Mouse (Mus musculus): ENCODE measurements at regions not wholly inside any gene's neighbourhood (a gene's known extent, or its start where the extent isn't known, plus 50 kb on each side); places are given as distances from the start of the nearest gene placed in this dataset.
A peak's percentile ranks its signal among the peaks of the same experiment; 100 is the strongest.

GRCm38 (mm10) chr9:61056731-61057270, 262.5 kb downstream of the Uaca start:
- no peaks in the 10 kb centered on the region for H3K36me3 ChIP-seq (ENCODE audit: insufficient read depth, low read length)
- TF ChIP-seq CTCF (conservative IDR thresholded peaks at IDR 0.05; ENCODE audit: low read length) (no peak), NANOG (IDR thresholded peaks at IDR 0.05; ENCODE audit: borderline replicate concordance, low read length) (no peak), POU5F1 (IDR thresholded peaks at IDR 0.05; ENCODE audit: borderline replicate concordance, low read length) (no peak)
- peaks cover 21% of the 10 kb centered on the region for H3K9me3 ChIP-seq (ENCODE audit: low read length)

DNA sequence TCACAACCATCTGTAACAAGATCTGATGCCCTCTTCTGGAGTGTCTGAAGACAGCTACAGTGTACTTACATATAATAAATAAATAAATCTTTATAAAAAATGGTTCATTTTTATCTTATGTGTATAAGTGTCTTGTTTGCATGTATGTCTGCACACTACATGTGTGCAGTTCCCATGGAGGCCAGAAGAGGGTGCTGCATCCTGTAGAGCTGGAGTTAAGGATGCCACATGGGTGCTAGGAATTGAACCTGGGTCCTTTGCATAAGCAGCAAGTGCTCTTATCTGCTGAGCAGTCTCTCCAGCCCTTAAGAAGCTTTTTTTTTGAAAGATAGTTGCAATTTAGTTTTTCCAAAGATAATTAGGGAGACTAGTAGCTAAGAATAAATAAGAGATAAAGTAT, 264.9 kb downstream of the Uaca start:
- H3K36me3 ChIP-seq (ENCODE audit: insufficient read depth, low read length) = no peaks in the 10 kb centered on the region
- peaks cover 12% of the 10 kb centered on the region for H3K4me1 ChIP-seq (replicated peaks; ENCODE audit: low read depth, low read length)
- no peak overlapping the region for H3K4me3 ChIP-seq (replicated peaks; ENCODE audit: low read length)
- peaks cover 21% of the 10 kb centered on the region for H3K9me3 ChIP-seq (ENCODE audit: low read length)
- peaks cover 21% of the 10 kb centered on the region for H3K27me3 ChIP-seq (ENCODE audit: insufficient read depth, low read length)
- TF ChIP-seq NANOG (IDR thresholded peaks at IDR 0.05; ENCODE audit: borderline replicate concordance, low read length) (no peak), CTCF (conservative IDR thresholded peaks at IDR 0.05; ENCODE audit: low read length) (0 out of 2 replicates have a peak, but pooled peaks have one; percentile 12)

More at GRCm38 (mm10) chr9:61056731-61057270, 262.5 kb downstream of the Uaca start:
- no peak overlapping the region for H3K4me3 ChIP-seq (replicated peaks; ENCODE audit: low read length)
- peaks cover 21% of the 10 kb centered on the region for H3K27me3 ChIP-seq (ENCODE audit: insufficient read depth, low read length)
- H3K4me1 ChIP-seq (replicated peaks; ENCODE audit: low read depth, low read length) = peaks cover 16% of the 10 kb centered on the region

DNA sequence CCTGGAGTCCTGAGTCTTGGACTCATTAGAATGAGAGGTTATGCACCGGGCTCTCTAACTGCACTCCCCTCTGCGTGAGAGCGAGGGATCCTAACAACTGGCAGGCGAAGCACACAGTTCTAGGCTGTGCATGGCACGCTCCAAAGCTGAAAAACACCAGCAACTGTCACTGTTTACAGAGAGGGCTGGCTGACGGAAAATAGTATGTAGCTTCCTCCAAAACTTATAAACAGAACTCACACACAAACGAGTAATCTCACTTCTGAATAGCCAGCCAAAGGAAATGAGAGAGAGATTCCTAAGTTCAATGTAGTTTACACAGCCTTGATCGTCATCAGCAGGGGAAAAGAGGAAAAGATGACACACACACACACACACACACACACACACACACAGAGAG, 266.6 kb downstream of the Uaca start:
- TF ChIP-seq NANOG (IDR thresholded peaks at IDR 0.05; ENCODE audit: borderline replicate concordance, low read length) (no peak), POU5F1 (IDR thresholded peaks at IDR 0.05; ENCODE audit: borderline replicate concordance, low read length) (no peak), CTCF (conservative IDR thresholded peaks at IDR 0.05; ENCODE audit: low read length) (no peak)
- Histone ChIP-seq H3K27me3 (ENCODE audit: insufficient read depth, low read length) (peaks cover 14% of the 10 kb centered on the region), H3K36me3 (ENCODE audit: insufficient read depth, low read length) (no peaks in the 10 kb centered on the region), H3K4me1 (replicated peaks; ENCODE audit: low read depth, low read length) (peaks cover 14% of the 10 kb centered on the region), H3K4me3 (replicated peaks; ENCODE audit: low read length) (no peak overlapping the region), H3K9me3 (ENCODE audit: low read length) (peaks cover 21% of the 10 kb centered on the region)

DNA sequence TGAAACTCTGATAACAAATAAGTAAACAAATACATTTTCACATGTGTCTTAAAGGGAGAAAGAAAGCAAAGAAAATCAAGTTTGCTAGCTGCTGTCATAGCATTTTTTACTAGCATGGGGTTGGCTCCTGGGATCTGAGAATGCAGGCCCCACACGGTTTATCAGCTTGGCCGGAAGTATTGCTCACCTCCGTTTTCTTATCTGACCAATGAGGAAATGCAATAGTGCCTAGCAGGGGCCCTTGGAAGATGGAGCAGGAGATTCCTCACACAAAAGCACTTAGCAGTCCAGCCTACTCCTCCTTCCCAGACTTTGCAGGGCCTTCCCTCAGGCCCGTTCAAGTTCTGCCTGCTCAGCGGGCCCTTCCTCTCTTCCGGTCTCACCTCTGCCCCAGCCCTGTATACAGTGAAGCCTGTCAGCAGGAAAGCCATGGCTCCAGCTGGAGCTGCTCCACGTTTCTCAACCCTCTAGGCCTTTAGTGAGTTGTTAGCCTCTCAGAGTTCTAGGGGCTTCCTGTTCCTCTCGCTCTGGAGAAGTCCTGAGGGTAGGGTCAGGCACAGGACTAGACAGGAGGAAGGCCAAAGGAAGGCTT, 270.5 kb downstream of the Uaca start:
- Histone ChIP-seq H3K9me3 (ENCODE audit: low read length) (peaks cover 5% of the 10 kb centered on the region), H3K4me3 (replicated peaks; ENCODE audit: low read length) (no peak overlapping the region), H3K4me1 (replicated peaks; ENCODE audit: low read depth, low read length) (peaks cover 16% of the 10 kb centered on the region), H3K36me3 (ENCODE audit: insufficient read depth, low read length) (no peaks in the 10 kb centered on the region), H3K27me3 (ENCODE audit: insufficient read depth, low read length) (no peaks in the 10 kb centered on the region)
- TF ChIP-seq POU5F1 (IDR thresholded peaks at IDR 0.05; ENCODE audit: borderline replicate concordance, low read length) = no peak
- TF ChIP-seq NANOG (IDR thresholded peaks at IDR 0.05; ENCODE audit: borderline replicate concordance, low read length) = no peak
- no peak for TF ChIP-seq CTCF (conservative IDR thresholded peaks at IDR 0.05; ENCODE audit: low read length)

- no peaks in the 10 kb centered on the region for H3K36me3 ChIP-seq (ENCODE audit: insufficient read depth, low read length)
- TF ChIP-seq POU5F1 (IDR thresholded peaks at IDR 0.05; ENCODE audit: borderline replicate concordance, low read length) (no peak), NANOG (IDR thresholded peaks at IDR 0.05; ENCODE audit: borderline replicate concordance, low read length) (peak; percentile 75), CTCF (conservative IDR thresholded peaks at IDR 0.05; ENCODE audit: low read length) (no peak)
- peaks cover 53% of the 10 kb centered on the region for H3K4me1 ChIP-seq (replicated peaks; ENCODE audit: low read depth, low read length)
- no peaks in the 10 kb centered on the region for H3K27me3 ChIP-seq (ENCODE audit: insufficient read depth, low read length)
- H3K9me3 ChIP-seq (ENCODE audit: low read length) = no peaks in the 10 kb centered on the region
- no peak overlapping the region for H3K4me3 ChIP-seq (replicated peaks; ENCODE audit: low read length)
Observed at GRCm38 (mm10) chr9:61069553-61070314, 275.4 kb downstream of the Uaca start.

GRCm38 (mm10) chr9:61070315-61070707, 276.0 kb downstream of the Uaca start:
- Histone ChIP-seq H3K36me3 (ENCODE audit: insufficient read depth, low read length) (no peaks in the 10 kb centered on the region), H3K4me3 (replicated peaks; ENCODE audit: low read length) (no peak overlapping the region), H3K9me3 (ENCODE audit: low read length) (no peaks in the 10 kb centered on the region), H3K27me3 (ENCODE audit: insufficient read depth, low read length) (no peaks in the 10 kb centered on the region), H3K4me1 (replicated peaks; ENCODE audit: low read depth, low read length) (peaks cover 56% of the 10 kb centered on the region)
- TF ChIP-seq NANOG (IDR thresholded peaks at IDR 0.05; ENCODE audit: borderline replicate concordance, low read length) (no peak), CTCF (conservative IDR thresholded peaks at IDR 0.05; ENCODE audit: low read length) (no peak), POU5F1 (IDR thresholded peaks at IDR 0.05; ENCODE audit: borderline replicate concordance, low read length) (no peak)

DNA sequence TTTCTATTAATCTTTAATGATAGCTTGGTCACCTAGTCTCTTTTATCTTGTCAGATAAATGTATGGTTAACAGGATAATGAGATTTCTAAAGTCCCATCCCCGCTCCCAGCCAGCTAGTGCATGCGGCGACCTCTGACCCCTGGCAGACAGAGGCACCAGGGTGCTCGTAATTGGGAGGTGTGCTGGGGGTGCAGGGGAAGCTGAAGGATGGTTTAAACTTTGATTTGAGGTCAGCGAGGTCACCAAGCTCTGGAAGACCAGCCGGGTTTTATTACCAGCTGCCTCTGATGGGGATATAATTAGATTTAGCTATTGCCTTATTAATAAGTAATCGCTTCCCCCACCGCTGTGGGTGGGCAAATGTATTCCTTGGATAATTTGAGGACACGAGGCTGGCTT, 276.5 kb downstream of the Uaca start:
- TF ChIP-seq POU5F1 (IDR thresholded peaks at IDR 0.05; ENCODE audit: borderline replicate concordance, low read length) (no peak), NANOG (IDR thresholded peaks at IDR 0.05; ENCODE audit: borderline replicate concordance, low read length) (no peak), CTCF (conservative IDR thresholded peaks at IDR 0.05; ENCODE audit: low read length) (no peak)
- Histone ChIP-seq H3K4me1 (replicated peaks; ENCODE audit: low read depth, low read length) (peaks cover 60% of the 10 kb centered on the region), H3K36me3 (ENCODE audit: insufficient read depth, low read length) (no peaks in the 10 kb centered on the region), H3K9me3 (ENCODE audit: low read length) (no peaks in the 10 kb centered on the region), H3K4me3 (replicated peaks; ENCODE audit: low read length) (no peak overlapping the region), H3K27me3 (ENCODE audit: insufficient read depth, low read length) (no peaks in the 10 kb centered on the region)

- peaks cover 60% of the 10 kb centered on the region for H3K4me1 ChIP-seq (replicated peaks; ENCODE audit: low read depth, low read length)
- H3K27me3 ChIP-seq (ENCODE audit: insufficient read depth, low read length) = no peaks in the 10 kb centered on the region
- TF ChIP-seq NANOG (IDR thresholded peaks at IDR 0.05; ENCODE audit: borderline replicate concordance, low read length) (peak; percentile 34; the same call in 1 of the 2 replicates), CTCF (conservative IDR thresholded peaks at IDR 0.05; ENCODE audit: low read length) (no peak), POU5F1 (IDR thresholded peaks at IDR 0.05; ENCODE audit: borderline replicate concordance, low read length) (no peak)
- H3K9me3 ChIP-seq (ENCODE audit: low read length) = no peaks in the 10 kb centered on the region
- no peak overlapping the region for H3K4me3 ChIP-seq (replicated peaks; ENCODE audit: low read length)
- H3K36me3 ChIP-seq (ENCODE audit: insufficient read depth, low read length) = no peaks in the 10 kb centered on the region
Observed at GRCm38 (mm10) chr9:61073482-61073881, 279.1 kb downstream of the Uaca start.
